ENCODE assay signal across 8 mouse cellular contexts in the genomic region with DNA sequence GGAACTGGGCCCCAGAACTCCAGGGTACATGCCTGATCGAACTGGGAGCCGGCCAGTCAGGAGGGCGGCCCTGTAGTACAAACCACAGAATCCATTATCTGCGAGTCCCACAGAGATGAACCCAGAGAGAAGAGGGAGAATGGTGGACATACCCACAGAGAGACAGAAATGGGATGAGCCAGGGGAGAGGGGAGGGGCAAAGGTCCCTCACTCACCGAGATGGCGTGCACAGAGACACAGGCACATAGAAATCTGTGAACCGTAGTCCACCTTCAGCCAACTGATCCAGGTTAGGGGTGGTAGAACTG. TPM values are rescaled to one million over a fixed set of nuclear protein-coding genes. Genes with fewer than 3 reads are reported as not detected.
A peak's percentile ranks its signal among the peaks of the same experiment; 100 is the strongest.
DNase-seq lines count a peak whose midpoint lies in the region; ATAC-seq and TF ChIP-seq lines count a peak whose summit lies in the region.

No protein-coding gene starts in this region.

- H3K9me3 ChIP-seq in kidney, embryonic 14.5 days (ENCODE audit: control insufficient read depth, low read length): no peaks in the 10 kb centered on the region
- H3K9me3 ChIP-seq in embryonic facial prominence, embryonic 10.5 days: no peaks in the 10 kb centered on the region
- H3K9me3 ChIP-seq in intestine, embryonic 14.5 days (ENCODE audit: control insufficient read depth, low read length): no peaks in the 10 kb centered on the region
- H3K9me3 ChIP-seq in midbrain, postnatal 0 days (ENCODE audit: low read length): no peaks in the 10 kb centered on the region

- H3K4me2 ChIP-seq in kidney, embryonic 14.5 days (replicated peaks; ENCODE audit: low read depth, low read length): peak overlapping the region; percentile 90
- H3K4me2 ChIP-seq in intestine, embryonic 14.5 days (ENCODE audit: low read length): peak overlapping the region; percentile 86
- peak overlapping the region; percentile 69 for H3K4me2 ChIP-seq in midbrain, postnatal 0 days (ENCODE audit: low read depth, low read length, poor library complexity, severe bottlenecking)

- H3K9ac ChIP-seq in kidney, embryonic 14.5 days (ENCODE audit: low read depth, low read length): peak overlapping the region; percentile 63; the same call in 1 of the 2 replicates
- no peak overlapping the region; the same call in 1 of the 2 replicates for H3K9ac ChIP-seq in intestine, embryonic 14.5 days (ENCODE audit: low read length)
- H3K9ac ChIP-seq in midbrain, postnatal 0 days (replicated peaks; ENCODE audit: low read length, poor library complexity, severe bottlenecking): peak overlapping the region; percentile 65

- peak overlapping the region; percentile 58; the same call in 1 of the 2 replicates for H3K4me3 ChIP-seq in kidney, embryonic 14.5 days (ENCODE audit: low read length)
- H3K4me3 ChIP-seq in embryonic facial prominence, embryonic 10.5 days: peak overlapping the region; percentile 73
- H3K4me3 ChIP-seq in intestine, embryonic 14.5 days (ENCODE audit: low read depth, low read length): peak overlapping the region; percentile 56
- peak overlapping the region; percentile 47; the same call in 1 of the 2 replicates for H3K4me3 ChIP-seq in midbrain, postnatal 0 days (ENCODE audit: low read depth, low read length)

- no peak for DNase-seq in kidney, adult 18-20 months
- no peak for DNase-seq in embryonic facial prominence, embryonic 10.5 days (ENCODE audit: low spot score)
- no peak for DNase-seq in intestine, embryonic 14.5 days (ENCODE audit: low spot score)
- DNase-seq in midbrain, postnatal 0 days (ENCODE audit: low spot score): no peak
- DNase-seq in left cerebral cortex, postnatal 14 days (ENCODE audit: low spot score in 2 of 2): no peak
- DNase-seq in adrenal gland, adult (ENCODE audit: inconsistent age in 2 of 2, low spot score in 1 of 2): no peak
- DNase-seq in right cerebral cortex, adult 2 months (ENCODE audit: low spot score in 2 of 2): no peak

- ATAC-seq in kidney, embryonic 14.5 days (ENCODE audit: low FRiP score, low TSS enrichment): peak; percentile 13
- no peak for ATAC-seq in intestine, embryonic 14.5 days (replicated peaks; ENCODE audit: low FRiP score, low TSS enrichment, low read depth)
- ATAC-seq in midbrain, postnatal 0 days (ENCODE audit: low FRiP score): no peak

- no peaks in the 10 kb centered on the region for H3K36me3 ChIP-seq in kidney, embryonic 14.5 days (ENCODE audit: control insufficient read depth, insufficient read depth, low read length)
- H3K36me3 ChIP-seq in embryonic facial prominence, embryonic 10.5 days (replicated peaks): no peaks in the 10 kb centered on the region
- H3K36me3 ChIP-seq in intestine, embryonic 14.5 days (ENCODE audit: control insufficient read depth, insufficient read depth, low read length): no peaks in the 10 kb centered on the region
- 0 out of 2 replicates have a peak, but pooled peaks cover 3% of the 10 kb centered on the region for H3K36me3 ChIP-seq in midbrain, postnatal 0 days (ENCODE audit: insufficient read depth, low read length)

- H3K4me1 ChIP-seq in kidney, embryonic 14.5 days (ENCODE audit: control insufficient read depth, insufficient read depth, low read length): peaks cover 5% of the 10 kb centered on the region; the same call in 1 of the 2 replicates
- H3K4me1 ChIP-seq in embryonic facial prominence, embryonic 10.5 days: peaks cover 28% of the 10 kb centered on the region
- H3K4me1 ChIP-seq in intestine, embryonic 14.5 days (replicated peaks; ENCODE audit: control insufficient read depth, insufficient read depth, low read length): 0 out of 2 replicates have a peak, but pooled peaks cover 4% of the 10 kb centered on the region
- peaks cover 14% of the 10 kb centered on the region for H3K4me1 ChIP-seq in midbrain, postnatal 0 days (ENCODE audit: insufficient read depth, low read length)

- H3K27me3 ChIP-seq in kidney, embryonic 14.5 days (ENCODE audit: control insufficient read depth, insufficient read depth, low read length): no peaks in the 10 kb centered on the region
- peaks cover 15% of the 10 kb centered on the region for H3K27me3 ChIP-seq in embryonic facial prominence, embryonic 10.5 days (replicated peaks; ENCODE audit: low read depth, poor library complexity, severe bottlenecking)
- H3K27me3 ChIP-seq in intestine, embryonic 14.5 days (replicated peaks; ENCODE audit: control insufficient read depth, insufficient read depth, low read length): no peaks in the 10 kb centered on the region
- H3K27me3 ChIP-seq in midbrain, postnatal 0 days (ENCODE audit: insufficient read depth, low read length): no peaks in the 10 kb centered on the region

- H3K27ac ChIP-seq in kidney, embryonic 14.5 days (ENCODE audit: low read depth, low read length): no peak overlapping the region
- peak overlapping the region; percentile 85; the same call in 1 of the 2 replicates for H3K27ac ChIP-seq in embryonic facial prominence, embryonic 10.5 days (replicated peaks)
- H3K27ac ChIP-seq in intestine, embryonic 14.5 days (ENCODE audit: low read depth): no peak overlapping the region
- no peak overlapping the region for H3K27ac ChIP-seq in midbrain, postnatal 0 days (ENCODE audit: low read depth, low read length)

- TF ChIP-seq CTCF in midbrain, postnatal 0 days (IDR thresholded peaks at IDR 0.05): no peak

- intact Hi-C loops in left cerebral cortex, postnatal 14 days (cut with DNase I): no loop called here

- 89% methylated on average over 7 of the region's 7 CpGs for WGBS in kidney, embryonic 14.5 days
- WGBS in embryonic facial prominence, embryonic 10.5 days: 87% methylated on average over 7 of the region's 7 CpGs
- 93% methylated on average over 7 of the region's 7 CpGs for WGBS in intestine, embryonic 14.5 days
- 96% methylated on average over 7 of the region's 7 CpGs for WGBS in midbrain, postnatal 0 days

RNA-seq across cellular contexts. Expression of a gene that starts 2.0 kb away (rescaled TPM):
- 11.1 and 12.1 TPM in 2 replicates for polyA plus RNA-seq in kidney, embryonic 14.5 days (2014; fragmentation: Nextera tagmentation; extraction: Ambion mirVana)
- polyA plus RNA-seq in embryonic facial prominence, embryonic 10.5 days (2016; fragmentation: Nextera tagmentation; extraction: Ambion mirVana): 11.2 and 11.5 TPM in 2 replicates
- polyA plus RNA-seq in intestine, embryonic 14.5 days (2014; fragmentation: Nextera tagmentation; extraction: Ambion mirVana): 14.4 and 15.4 TPM in 2 replicates
- total RNA-seq in midbrain, postnatal 0 days (2014; rRNA removed): 31.0 and 34.0 TPM in 2 replicates
- polyA plus RNA-seq in midbrain, postnatal 0 days (2015; fragmentation: Nextera tagmentation; extraction: Ambion mirVana): 32.4 and 37.1 TPM in 2 replicates
- total RNA-seq in left cerebral cortex, postnatal 14 days (2021): 10 to 100 TPM; 27.7 to 31.2 TPM

RNA-seq across cellular contexts. Expression of a gene that starts 21.5 kb away (rescaled TPM):
- 0.34 and 0.37 TPM in 2 replicates for polyA plus RNA-seq in kidney, embryonic 14.5 days (2014; fragmentation: Nextera tagmentation; extraction: Ambion mirVana)
- 9.2 and 9.7 TPM in 2 replicates for polyA plus RNA-seq in embryonic facial prominence, embryonic 10.5 days (2016; fragmentation: Nextera tagmentation; extraction: Ambion mirVana)
- polyA plus RNA-seq in intestine, embryonic 14.5 days (2014; fragmentation: Nextera tagmentation; extraction: Ambion mirVana): 5.1 TPM in 2 replicates
- total RNA-seq in midbrain, postnatal 0 days (2014; rRNA removed): 100 and 110 TPM in 2 replicates
- 68.0 and 68.8 TPM in 2 replicates for polyA plus RNA-seq in midbrain, postnatal 0 days (2015; fragmentation: Nextera tagmentation; extraction: Ambion mirVana)
- 100 to 1,000 TPM; 187 to 201 TPM for total RNA-seq in left cerebral cortex, postnatal 14 days (2021)

RNA-seq across cellular contexts. Expression of a gene that starts 24.2 kb away (rescaled TPM):
- polyA plus RNA-seq in kidney, embryonic 14.5 days (2014; fragmentation: Nextera tagmentation; extraction: Ambion mirVana): 2.5 and 3.0 TPM in 2 replicates
- polyA plus RNA-seq in embryonic facial prominence, embryonic 10.5 days (2016; fragmentation: Nextera tagmentation; extraction: Ambion mirVana): 1.3 and 2.4 TPM in 2 replicates
- 1.9 and 2.1 TPM in 2 replicates for polyA plus RNA-seq in intestine, embryonic 14.5 days (2014; fragmentation: Nextera tagmentation; extraction: Ambion mirVana)
- total RNA-seq in midbrain, postnatal 0 days (2014; rRNA removed): 61.5 and 63.2 TPM in 2 replicates
- polyA plus RNA-seq in midbrain, postnatal 0 days (2015; fragmentation: Nextera tagmentation; extraction: Ambion mirVana): 8.1 and 12.6 TPM in 2 replicates
- total RNA-seq in left cerebral cortex, postnatal 14 days (2021): 100 to 1,000 TPM; 237 to 253 TPM

RNA-seq across cellular contexts. Expression of a gene that starts 45.5 kb away (rescaled TPM):
- 51.7 and 57.7 TPM in 2 replicates for polyA plus RNA-seq in kidney, embryonic 14.5 days (2014; fragmentation: Nextera tagmentation; extraction: Ambion mirVana)
- 42.5 and 43.5 TPM in 2 replicates for polyA plus RNA-seq in embryonic facial prominence, embryonic 10.5 days (2016; fragmentation: Nextera tagmentation; extraction: Ambion mirVana)
- 46.3 and 49.7 TPM in 2 replicates for polyA plus RNA-seq in intestine, embryonic 14.5 days (2014; fragmentation: Nextera tagmentation; extraction: Ambion mirVana)
- 65.3 and 66.2 TPM in 2 replicates for total RNA-seq in midbrain, postnatal 0 days (2014; rRNA removed)
- polyA plus RNA-seq in midbrain, postnatal 0 days (2015; fragmentation: Nextera tagmentation; extraction: Ambion mirVana): 101 and 103 TPM in 2 replicates
- 10 to 100 TPM; 41.1 to 41.6 TPM for total RNA-seq in left cerebral cortex, postnatal 14 days (2021)

RNA-seq across cellular contexts. Expression of a gene that starts 45.8 kb away (rescaled TPM):
- polyA plus RNA-seq in kidney, embryonic 14.5 days (2014; fragmentation: Nextera tagmentation; extraction: Ambion mirVana): not detected in 2 replicates
- polyA plus RNA-seq in embryonic facial prominence, embryonic 10.5 days (2016; fragmentation: Nextera tagmentation; extraction: Ambion mirVana): not detected in 2 replicates
- polyA plus RNA-seq in intestine, embryonic 14.5 days (2014; fragmentation: Nextera tagmentation; extraction: Ambion mirVana): not detected in 2 replicates
- 0.85 and 0.93 TPM in 2 replicates for total RNA-seq in midbrain, postnatal 0 days (2014; rRNA removed)
- polyA plus RNA-seq in midbrain, postnatal 0 days (2015; fragmentation: Nextera tagmentation; extraction: Ambion mirVana): not detected in 2 replicates
- total RNA-seq in left cerebral cortex, postnatal 14 days (2021): not detected
